Mouse (Mus musculus) thymus, postnatal 0 days (tissue): Measurements from ENCODE around the gene Proz. TPM values are rescaled to one million over a fixed set of nuclear protein-coding genes. Genes with fewer than 3 reads are reported as not detected.
A peak's percentile ranks its signal among the peaks of the same experiment; 100 is the strongest.

Experiments used
- DNase-seq: peaks from one replicate; pipeline ENCODE4 v3.0.0-alpha.2; 2015; ENCODE audit warnings: low spot score
- polyA plus RNA-seq: library from polyadenylated mRNA; unstranded; fragments of >200 nt; fragmentation: Nextera tagmentation; extraction: Ambion mirVana; gene quantifications from 2 replicates; pipeline ENCODE4 v1.2.1, GENCODE M21; 2015

The Proz gene
- polyA plus RNA-seq, 1 experiment from 2014 or later: 0.95 TPM

DNA sequence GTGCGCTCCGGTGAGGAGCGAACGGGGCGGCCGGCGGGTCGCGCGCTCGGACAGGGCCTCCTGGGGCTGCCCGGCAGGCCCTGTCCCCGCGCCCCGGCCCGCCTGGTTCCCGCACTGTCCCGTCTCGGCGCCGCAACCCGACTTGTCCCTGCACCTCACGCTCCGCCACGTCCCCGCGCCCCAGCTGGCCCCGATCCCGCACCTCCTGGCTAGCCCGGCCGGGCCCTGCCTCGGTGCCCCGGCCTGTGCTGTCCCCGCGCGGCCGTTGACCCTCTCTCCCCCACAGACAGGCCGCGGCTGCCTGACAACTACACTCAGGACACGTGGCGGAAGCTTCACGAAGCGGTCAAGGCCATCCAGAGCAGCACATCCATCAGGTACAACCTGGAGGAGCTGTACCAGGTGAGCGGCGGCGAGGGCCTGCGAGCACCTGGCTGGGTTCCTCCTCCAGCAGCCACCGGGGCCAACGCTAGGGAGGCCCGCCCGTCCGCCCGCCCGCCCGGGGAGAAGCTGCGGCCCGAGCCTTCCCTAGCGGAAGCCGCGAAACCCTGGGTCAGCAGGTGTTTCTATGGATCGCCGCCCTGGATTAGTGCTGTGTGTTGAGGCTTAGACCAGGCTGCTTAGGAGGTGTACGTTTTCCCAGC is 45.3 kb downstream of the Proz start:
- DNase-seq: peak; percentile 32

DNA sequence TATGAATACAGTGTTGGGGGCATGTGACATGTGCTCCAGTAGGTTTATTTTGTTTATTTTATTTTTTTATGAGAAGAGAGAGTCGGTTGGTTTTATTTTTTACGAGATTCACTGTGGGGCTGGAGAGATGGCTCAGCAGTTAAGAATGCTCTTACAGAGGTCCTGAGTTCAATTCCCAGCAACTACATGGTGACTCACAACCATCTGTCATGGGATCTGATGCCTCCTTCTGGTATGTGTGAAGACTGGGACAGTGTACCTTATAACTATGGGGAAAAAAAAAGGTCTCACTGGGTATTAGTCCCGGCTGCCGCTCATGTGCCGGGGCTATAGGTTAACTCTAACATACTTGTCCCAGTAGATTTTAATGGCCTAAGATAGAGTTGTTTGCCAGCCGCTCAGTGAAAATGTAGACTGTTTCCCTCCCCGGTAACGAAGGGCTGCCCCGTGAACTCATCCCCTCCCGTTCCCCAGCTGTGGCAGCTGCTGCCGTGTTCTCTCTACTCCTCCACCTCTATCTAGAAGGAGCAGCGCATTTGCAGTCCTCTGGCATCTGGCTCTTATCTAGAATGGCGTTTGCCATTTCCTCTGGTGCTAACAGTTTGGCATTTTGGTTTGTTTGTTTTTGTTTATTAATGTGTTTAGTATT is 47.4 kb downstream of the Proz start:
- DNase-seq: no peak

DNA sequence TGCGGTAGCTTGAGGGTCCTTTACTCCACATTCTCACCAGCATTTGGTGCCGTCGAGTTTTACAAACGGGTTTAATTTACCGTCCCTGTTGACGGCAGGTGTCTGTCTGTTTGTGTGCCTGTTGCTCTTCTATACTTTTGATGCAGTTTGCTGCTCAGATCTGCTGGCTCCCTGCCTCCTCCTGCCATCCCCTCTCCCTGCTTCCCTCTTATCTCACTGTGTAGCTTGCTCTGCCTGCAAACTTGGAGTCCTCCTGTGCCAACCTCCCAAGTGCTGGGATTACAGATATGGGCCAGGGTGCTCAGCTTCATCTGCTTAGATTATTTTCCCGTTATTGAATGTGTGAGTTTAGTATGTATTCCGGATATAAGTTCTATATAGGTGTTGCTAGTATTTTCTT is 48.3 kb downstream of the Proz start:
- no peak for DNase-seq

DNA sequence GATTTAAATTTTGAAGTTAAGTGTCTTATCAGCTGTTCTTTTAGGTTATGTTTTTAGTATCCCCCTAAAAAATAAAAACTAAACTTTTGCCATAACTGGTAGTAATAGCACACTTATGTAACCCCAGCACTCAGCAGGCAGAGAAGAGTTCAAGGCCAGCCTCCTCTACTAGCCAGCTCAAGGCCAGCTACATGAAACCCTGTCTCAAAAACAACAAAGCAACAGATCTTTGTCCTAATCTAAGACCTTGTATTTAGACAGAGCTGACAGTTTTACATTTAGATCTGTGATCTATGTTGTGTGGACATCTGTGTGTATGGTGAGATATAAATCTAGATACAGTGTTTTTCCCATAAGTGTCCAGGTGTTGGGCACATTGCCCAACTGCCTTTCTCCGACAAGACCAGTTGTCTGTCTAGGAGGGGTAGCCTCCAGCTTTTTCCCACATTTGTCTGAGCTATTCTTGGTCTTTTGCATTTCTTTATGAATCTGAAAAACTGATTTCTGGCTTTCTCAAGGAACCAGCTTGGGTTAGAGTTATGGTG is 48.8 kb downstream of the Proz start:
- no peak for DNase-seq

DNA sequence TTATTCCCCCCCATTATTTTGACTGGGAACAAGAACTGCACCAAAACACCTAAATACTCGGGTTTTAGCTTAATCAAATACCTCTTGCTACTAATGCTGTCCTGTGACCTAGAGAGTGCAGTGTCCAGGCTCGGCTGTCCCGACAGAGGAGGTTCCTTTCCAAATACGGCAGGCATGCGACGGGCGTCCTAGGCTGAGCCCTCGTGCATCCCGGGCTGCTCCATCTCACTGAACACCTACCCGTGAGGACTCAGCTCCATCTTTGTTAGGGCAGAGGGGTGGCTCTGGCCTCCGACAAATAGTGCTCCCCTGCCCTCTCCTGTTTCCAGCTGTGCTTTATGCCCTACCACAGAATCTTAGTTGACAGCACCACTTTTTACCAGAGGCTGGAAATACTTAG is 51.2 kb downstream of the Proz start:
- DNase-seq: no peak

DNA sequence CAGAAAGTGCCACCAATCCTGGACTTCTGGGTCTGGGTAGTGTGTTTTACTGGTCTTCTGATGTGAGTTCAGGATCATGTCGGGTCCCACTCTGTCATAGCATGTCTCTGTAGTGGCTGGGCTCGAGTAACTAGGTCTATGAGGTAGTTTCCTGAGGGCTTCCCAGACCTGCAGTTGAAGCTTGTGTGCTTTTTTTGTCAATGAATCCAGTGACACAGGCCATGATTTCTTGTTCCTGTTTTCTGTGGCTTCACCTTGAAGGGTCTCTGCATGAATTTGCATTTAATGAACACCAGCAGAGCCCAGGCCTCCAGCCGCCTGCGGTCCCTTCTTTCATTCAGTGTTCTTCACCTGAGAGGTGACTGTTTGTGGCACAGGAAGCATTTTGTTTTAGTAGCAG is 52.5 kb downstream of the Proz start:
- no peak for DNase-seq

DNA sequence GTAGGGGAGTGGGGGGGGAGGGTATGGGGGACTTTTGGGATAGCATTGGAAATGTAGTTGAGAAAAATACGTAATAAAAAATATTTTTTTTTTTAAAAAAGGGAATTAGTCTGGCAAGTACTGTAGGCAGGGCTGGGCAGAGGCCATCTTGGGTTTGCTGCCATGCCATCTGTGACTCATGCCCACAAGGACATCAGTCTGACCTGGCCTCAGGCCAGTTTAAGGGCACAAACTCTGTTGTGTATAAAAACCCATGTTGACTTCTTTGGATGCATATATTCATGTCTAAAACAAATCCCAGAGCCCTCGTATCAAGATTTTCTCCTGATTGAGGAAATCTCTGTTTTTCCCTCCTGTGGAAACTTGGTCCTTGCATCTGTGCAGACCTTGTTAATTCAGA is 56.4 kb downstream of the Proz start:
- no peak for DNase-seq

DNA sequence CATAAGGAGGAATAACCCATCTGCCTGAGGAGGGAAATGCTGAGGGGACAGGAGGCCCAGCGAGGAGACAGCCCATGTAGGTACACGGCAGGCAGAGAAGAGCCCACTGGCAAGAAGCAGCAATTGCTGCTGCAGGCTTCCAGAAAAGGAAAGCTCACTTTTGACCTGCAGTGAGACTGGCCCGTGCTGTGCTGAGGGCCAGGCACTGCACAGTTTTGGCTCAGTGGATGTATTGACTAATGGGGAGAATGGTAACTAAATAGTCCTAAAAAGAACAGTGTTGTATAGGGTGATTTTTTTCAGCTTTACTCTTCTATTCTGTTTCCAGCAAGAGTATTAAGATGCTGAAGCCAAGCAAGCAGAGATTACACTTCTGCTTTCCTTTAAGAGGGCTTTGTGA is 57.8 kb downstream of the Proz start:
- no peak for DNase-seq

DNA sequence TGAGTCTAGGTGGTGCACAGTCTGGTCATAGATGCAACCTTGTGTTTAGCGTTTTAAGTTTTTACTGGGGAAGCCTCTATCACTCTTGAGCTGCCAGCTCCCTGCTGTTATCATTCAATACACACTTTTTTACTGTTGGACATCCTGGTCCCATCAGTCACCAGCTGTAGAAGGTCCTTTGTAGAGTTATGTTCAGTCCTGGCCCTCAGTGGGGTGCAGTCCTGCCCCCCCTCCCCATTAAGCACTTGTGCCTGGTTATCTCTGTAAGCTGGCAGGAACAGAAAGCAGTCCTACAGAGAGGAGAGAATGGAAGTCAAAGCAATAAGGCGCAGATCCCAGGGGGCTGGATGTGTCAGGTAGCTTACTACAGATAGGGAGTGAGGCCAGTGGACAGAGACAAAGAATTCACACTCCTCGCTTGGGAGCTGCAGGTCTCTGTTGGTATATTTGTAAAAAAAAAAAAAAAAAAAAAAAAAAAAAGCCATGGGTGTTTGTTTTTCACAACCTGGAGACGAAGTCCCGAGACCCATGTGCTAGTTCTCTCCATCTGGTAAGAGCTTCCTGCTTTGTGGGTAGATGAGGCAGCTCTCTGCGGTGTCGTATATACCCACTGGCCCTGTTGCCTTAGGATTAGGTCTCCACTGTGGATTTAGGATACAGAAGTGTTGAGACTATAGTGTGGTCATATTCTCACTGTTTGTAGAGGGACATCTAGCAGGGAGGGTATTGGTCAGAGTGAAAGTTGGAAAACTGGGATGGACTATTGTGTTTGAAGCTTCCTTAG is 60.4 kb downstream of the Proz start:
- no peak for DNase-seq

DNA sequence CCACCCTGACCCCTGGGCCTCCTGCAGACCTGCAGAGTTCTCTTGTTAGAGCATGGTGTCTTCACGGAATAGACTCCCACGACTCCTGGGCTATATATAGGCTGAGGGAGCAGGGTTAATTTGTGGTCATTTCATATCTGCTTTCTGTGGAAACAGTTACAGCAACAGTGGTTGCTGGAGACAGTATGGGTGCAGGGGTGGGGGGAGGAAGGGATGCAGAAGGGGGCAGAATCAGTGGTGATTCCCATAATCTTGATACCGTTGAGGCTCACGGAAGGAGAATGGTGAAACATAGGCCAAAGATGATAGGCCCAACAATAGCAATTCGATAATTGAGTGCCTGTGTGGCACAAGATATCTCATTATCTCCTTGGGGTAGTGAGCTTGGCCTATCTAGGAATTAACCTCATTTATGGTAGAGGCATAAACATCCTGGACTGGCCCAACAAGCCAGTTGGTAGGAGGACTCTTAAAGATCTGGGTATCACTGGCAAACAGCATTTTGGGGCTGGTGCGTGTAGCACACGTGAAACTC is 62.2 kb downstream of the Proz start:
- no peak for DNase-seq

DNA sequence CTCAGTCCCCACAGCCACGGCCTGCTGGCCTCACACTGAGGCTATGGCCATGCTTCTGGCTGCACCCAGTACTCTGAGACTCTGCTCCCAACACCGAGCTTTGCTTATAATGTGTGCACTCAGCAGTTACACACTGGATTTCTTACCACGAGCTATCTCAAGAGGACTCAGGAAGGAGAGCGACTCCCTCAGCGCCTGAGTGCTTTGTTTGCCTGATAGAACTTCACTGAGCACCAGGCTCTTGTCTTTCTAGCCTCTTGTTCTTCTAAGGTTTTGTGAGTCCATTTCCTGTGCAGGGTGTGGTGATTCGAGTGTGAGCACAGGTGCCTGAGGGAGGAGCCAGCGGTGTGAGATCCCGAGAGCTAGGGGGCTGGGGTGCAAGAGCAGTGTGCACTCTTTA is 64.2 kb downstream of the Proz start:
- no peak for DNase-seq

Other genes with a start within 250 kb of the Proz start
- 4.8 and 5.3 TPM in 2 replicates for gene Mcf2l, start 187.1 kb upstream of the Proz start, polyA plus RNA-seq
- gene F7, start 34.9 kb upstream of the Proz start, polyA plus RNA-seq: 0.22 TPM in 1 of 2 replicates, not detected in the other
- gene F10, start 23.6 kb upstream of the Proz start, polyA plus RNA-seq: 0.58 and 0.69 TPM in 2 replicates
- gene Pcid2, start 44.5 kb downstream of the Proz start, polyA plus RNA-seq: 35.8 and 36.7 TPM in 2 replicates
- gene Cul4a, start 44.7 kb downstream of the Proz start, polyA plus RNA-seq: 42.3 and 42.5 TPM in 2 replicates
- gene Lamp1, start 98.2 kb downstream of the Proz start, polyA plus RNA-seq: 211 and 215 TPM in 2 replicates
- 1.1 and 1.5 TPM in 2 replicates for gene Grtp1, start 139.7 kb downstream of the Proz start, polyA plus RNA-seq
- gene Adprhl1, start 193.2 kb downstream of the Proz start, polyA plus RNA-seq: 0.31 TPM in 1 of 2 replicates, not detected in the other
- 21.9 and 24.2 TPM in 2 replicates for gene Dcun1d2, start 227.2 kb downstream of the Proz start, polyA plus RNA-seq
- 14.0 and 19.1 TPM in 2 replicates for gene Tmco3, start 227.3 kb downstream of the Proz start, polyA plus RNA-seq